7 mouse cellular contexts compared by ENCODE assay signal in genomic region chr9:21754003-21754402, GRCm38 (mm10). TPM values are rescaled to one million over a fixed set of nuclear protein-coding genes. Genes with fewer than 3 reads are reported as not detected.
DNase-seq lines count a peak whose midpoint lies in the region; ATAC-seq and TF ChIP-seq lines count a peak whose summit lies in the region.

No protein-coding gene starts in this region.

- TF ChIP-seq POLR2A in cerebellum, adult 2 months (IDR thresholded peaks at IDR 0.05; ENCODE audit: borderline replicate concordance, insufficient read depth, low read length): no peak
- TF ChIP-seq POLR2A in lung, adult 2 months (IDR thresholded peaks at IDR 0.05; ENCODE audit: borderline replicate concordance, extremely low read depth, low read depth, low read length): no peak
- TF ChIP-seq POLR2A in thymus, adult 2 months (IDR thresholded peaks at IDR 0.05; ENCODE audit: control insufficient read depth, extremely low read depth, insufficient read depth, low read length, poor library complexity): no peak

- H3K9ac ChIP-seq in heart, embryonic 15.5 days: no peak overlapping the region

- H3K4me2 ChIP-seq in heart, embryonic 15.5 days: no peak overlapping the region

- DNase-seq in adrenal gland, adult 18-20 months (ENCODE audit: low spot score in 2 of 2): peak; percentile 77
- DNase-seq in cerebellum, adult 2 months: peak; percentile 86 to 91
- DNase-seq in lung, adult 2 months: peak; percentile 85
- DNase-seq in urinary bladder, postnatal 4 days (ENCODE audit: low spot score in 2 of 2): peak; percentile 75 to 76
- no peak for DNase-seq in thymus, adult 2 months
- no peak for DNase-seq in frontal cortex, adult 2 months (ENCODE audit: extremely low spot score in 1 of 2, low spot score in 1 of 2)

- no peak for TF ChIP-seq CTCF in cerebellum, adult 2 months (IDR thresholded peaks at IDR 0.05; ENCODE audit: borderline replicate concordance, insufficient read depth, low read depth, low read length)
- no peak for TF ChIP-seq CTCF in lung, adult 2 months (IDR thresholded peaks at IDR 0.05; ENCODE audit: insufficient read depth, low read length)
- TF ChIP-seq CTCF in thymus, adult 2 months (IDR thresholded peaks at IDR 0.05; ENCODE audit: borderline replicate concordance, control insufficient read depth, extremely low read depth, insufficient read depth, low read length, poor library complexity): no peak

- peak overlapping the region; percentile 55 for H3K27ac ChIP-seq in cerebellum, adult 2 months (ENCODE audit: insufficient read depth, low read length)
- peak overlapping the region; percentile 69 for H3K27ac ChIP-seq in heart, embryonic 15.5 days
- H3K27ac ChIP-seq in thymus, adult 2 months (ENCODE audit: control insufficient read depth, insufficient read depth, low read length): no peak overlapping the region

- H3K27me3 ChIP-seq in cerebellum, adult 2 months (ENCODE audit: control insufficient read depth, insufficient read depth, low read length): no peaks in the 10 kb centered on the region
- H3K27me3 ChIP-seq in heart, embryonic 15.5 days: no peaks in the 10 kb centered on the region
- H3K27me3 ChIP-seq in thymus, adult 2 months (ENCODE audit: control insufficient read depth, insufficient read depth, low read length): no peaks in the 10 kb centered on the region

- peaks cover 48% of the 10 kb centered on the region for H3K4me1 ChIP-seq in cerebellum, adult 2 months (ENCODE audit: control insufficient read depth, insufficient read depth, low read length)
- H3K4me1 ChIP-seq in heart, embryonic 15.5 days (replicated peaks): peaks cover 48% of the 10 kb centered on the region
- peaks cover 13% of the 10 kb centered on the region for H3K4me1 ChIP-seq in lung, adult 2 months (ENCODE audit: control insufficient read depth, insufficient read depth, low read length)
- H3K4me1 ChIP-seq in thymus, adult 2 months (replicated peaks; ENCODE audit: control insufficient read depth, insufficient read depth, low read length): peaks cover 13% of the 10 kb centered on the region

- peaks cover 7% of the 10 kb centered on the region; the same call in 1 of the 2 replicates for H3K36me3 ChIP-seq in heart, embryonic 15.5 days
- H3K36me3 ChIP-seq in thymus, adult 2 months (ENCODE audit: control insufficient read depth, insufficient read depth, low read length): no peaks in the 10 kb centered on the region

- peak; percentile 80 for ATAC-seq in heart, embryonic 15.5 days (replicated peaks; ENCODE audit: insufficient number of reproducible peaks, insufficient read depth, low FRiP score, low read depth)

- WGBS in cerebellum, adult 2 months: 15% methylated on average over 2 of the region's 2 CpGs
- 55% methylated on average over 2 of the region's 2 CpGs for WGBS in heart, embryonic 15.5 days
- 55% methylated on average over 2 of the region's 2 CpGs for WGBS in lung, adult 2 months
- 88% methylated on average over 2 of the region's 2 CpGs for WGBS in thymus, adult 2 months

- H3K4me3 ChIP-seq in cerebellum, adult 2 months (replicated peaks; ENCODE audit: insufficient read depth, low read depth, low read length): no peak overlapping the region
- H3K4me3 ChIP-seq in heart, embryonic 15.5 days: no peak overlapping the region
- no peak overlapping the region for H3K4me3 ChIP-seq in lung, adult 2 months (replicated peaks; ENCODE audit: extremely low read depth, low read depth, low read length)
- H3K4me3 ChIP-seq in thymus, adult 2 months (ENCODE audit: control insufficient read depth, insufficient read depth, low read length): no peak overlapping the region

- no peaks in the 10 kb centered on the region for H3K9me3 ChIP-seq in heart, embryonic 15.5 days (replicated peaks)

RNA-seq across cellular contexts. Expression of gene Spc24, which starts 6.1 kb away (rescaled TPM):
- 1 to 10 TPM in 1 of 2 experiments, under 1 TPM in 1; 0.56 to 1.1 TPM for total RNA-seq in adrenal gland, adult 18-20 months (2021)
- polyA plus RNA-seq in cerebellum, adult 2 months (2012; rRNA removed): 3.8 TPM in 2 replicates
- polyA plus RNA-seq in heart, embryonic 15.5 days (2015; fragmentation: Nextera tagmentation; extraction: Ambion mirVana): 69.6 and 88.1 TPM in 2 replicates
- 2.9 and 3.2 TPM in 2 replicates for polyA plus RNA-seq in lung, adult 2 months (2012; rRNA removed)
- polyA plus RNA-seq in thymus, adult 2 months (2012; rRNA removed): 59.0 and 75.8 TPM in 2 replicates
- 3.3 and 3.8 TPM in 2 replicates for polyA plus RNA-seq in frontal cortex, adult 2 months (2012; rRNA removed)

RNA-seq across cellular contexts. Expression of gene Ldlr, which starts 30.7 kb away (rescaled TPM):
- total RNA-seq in adrenal gland, adult 18-20 months (2021): 100 to 1,000 TPM; 135 to 173 TPM
- 34.1 and 34.2 TPM in 2 replicates for polyA plus RNA-seq in cerebellum, adult 2 months (2012; rRNA removed)
- polyA plus RNA-seq in heart, embryonic 15.5 days (2015; fragmentation: Nextera tagmentation; extraction: Ambion mirVana): 12.9 and 25.0 TPM in 2 replicates
- polyA plus RNA-seq in lung, adult 2 months (2012; rRNA removed): 84.2 and 87.2 TPM in 2 replicates
- polyA plus RNA-seq in thymus, adult 2 months (2012; rRNA removed): 23.9 and 30.5 TPM in 2 replicates
- polyA plus RNA-seq in frontal cortex, adult 2 months (2012; rRNA removed): 13.4 and 14.4 TPM in 2 replicates

RNA-seq across cellular contexts. Expression of gene Kank2, which starts 44.5 kb away (rescaled TPM):
- 10 to 100 TPM; 31.1 to 31.3 TPM for total RNA-seq in adrenal gland, adult 18-20 months (2021)
- 44.7 and 50.6 TPM in 2 replicates for polyA plus RNA-seq in cerebellum, adult 2 months (2012; rRNA removed)
- polyA plus RNA-seq in heart, embryonic 15.5 days (2015; fragmentation: Nextera tagmentation; extraction: Ambion mirVana): 20.0 and 26.3 TPM in 2 replicates
- 108 and 127 TPM in 2 replicates for polyA plus RNA-seq in lung, adult 2 months (2012; rRNA removed)
- polyA plus RNA-seq in thymus, adult 2 months (2012; rRNA removed): 9.1 and 12.6 TPM in 2 replicates
- polyA plus RNA-seq in frontal cortex, adult 2 months (2012; rRNA removed): 7.9 and 8.0 TPM in 2 replicates

Comparison
In these comparisons a context has a peak if more than half of its experiments do, and no peak if none do; other contexts are left out.
1. DNase-seq: peak in adrenal gland, adult 18-20 months (2 of 2), cerebellum, adult 2 months (2 of 2), lung, adult 2 months (single experiment) and urinary bladder, postnatal 4 days (2 of 2); none in thymus, adult 2 months (single experiment) and frontal cortex, adult 2 months (0 of 2).
2. RNA of gene Spc24, which starts 6.1 kb away (polyA plus RNA-seq): 69.6 to 88.1 TPM in heart, embryonic 15.5 days and 59.0 to 75.8 TPM in thymus, adult 2 months; 3.8 TPM in cerebellum, adult 2 months, 3.3 to 3.8 TPM in frontal cortex, adult 2 months and 2.9 to 3.2 TPM in lung, adult 2 months; every median in the first group is over 10 times any median in the second.